Mouse (Mus musculus) neural tube, embryonic 14.5 days (tissue): ENCODE data around the gene Mup4. TPM values are rescaled to one million over a fixed set of nuclear protein-coding genes. Genes with fewer than 3 reads are reported as not detected.
A peak's percentile ranks its signal among the peaks of the same experiment; 100 is the strongest.
"Not testable (repeated sequence)": the region's sequence is repeated elsewhere in the genome, so short reads cannot be mapped to it uniquely, and the experiment has no call there.

Experiments
- ATAC-seq: fragments of 200-750 bp; cut with Nextera tagmentation; 2 replicates; pipeline ENCODE4 v1.8.0; 2017; ENCODE audit warnings: low read depth, mild to moderate bottlenecking, moderate TSS enrichment, moderate library complexity
- H3K27ac ChIP-seq: fragments of 300-500 bp; sonication (generic); 2 replicates; pipeline ENCODE4 v1.5.1; 2014; ENCODE audit warnings: low read depth, mild to moderate bottlenecking, control low read depth, low read length, moderate library complexity, mixed read lengths
- H3K27me3 ChIP-seq: fragments of 300-500 bp; sonication (generic); 2 replicates; pipeline ENCODE4 v1.6.1; 2014; ENCODE audit warnings: low read length; ENCODE audit not compliant: control insufficient read depth, insufficient read depth
- H3K36me3 ChIP-seq: fragments of 300-500 bp; sonication (generic); 2 replicates; pipeline ENCODE4 v1.6.1; 2014; ENCODE audit warnings: low read length, mixed read lengths; ENCODE audit not compliant: control insufficient read depth, insufficient read depth
- H3K4me1 ChIP-seq: fragments of 300-500 bp; sonication (generic); 2 replicates; pipeline ENCODE4 v1.6.1; 2014; ENCODE audit warnings: low read length; ENCODE audit not compliant: control insufficient read depth, insufficient read depth
- H3K4me2 ChIP-seq: fragments of 300-500 bp; sonication (generic); 2 replicates; pipeline ENCODE4 v1.6.1; 2014; ENCODE audit warnings: mild to moderate bottlenecking, low read depth, low read length, control low read depth
- H3K4me3 ChIP-seq: fragments of 300-500 bp; sonication (generic); 2 replicates; pipeline ENCODE4 v1.5.1; 2014; ENCODE audit warnings: low read depth, low read length, control low read depth, mixed read lengths
- H3K9ac ChIP-seq: fragments of 300-500 bp; sonication (generic); replicated peaks from 2 replicates; pipeline ENCODE4 v1.6.1; 2014; ENCODE audit warnings: low read depth, mild to moderate bottlenecking, control low read depth, low read length, mixed read lengths
- H3K9me3 ChIP-seq: fragments of 300-500 bp; sonication (generic); 2 replicates; pipeline ENCODE4 v1.6.1; 2016; ENCODE audit warnings: low read length; ENCODE audit not compliant: control insufficient read depth
- WGBS: fragments of 180-500 bp; shearing (Covaris S2); extraction: QIAGEN DNeasy Blood & Tissue Kit; methylation state at CpG from one replicate; pipeline ENCODE4 v1.1.7; 2014; 5-methylcytosine and 5-hydroxymethylcytosine counted together
- polyA plus RNA-seq: library from polyadenylated mRNA; unstranded; fragments of >200 nt; fragmentation: Nextera tagmentation; extraction: Ambion mirVana; gene quantifications from 2 replicates; pipeline ENCODE4 v1.2.1, GENCODE M21; 2014

The Mup4 gene
- not detected in 2 replicates for polyA plus RNA-seq

DNA sequence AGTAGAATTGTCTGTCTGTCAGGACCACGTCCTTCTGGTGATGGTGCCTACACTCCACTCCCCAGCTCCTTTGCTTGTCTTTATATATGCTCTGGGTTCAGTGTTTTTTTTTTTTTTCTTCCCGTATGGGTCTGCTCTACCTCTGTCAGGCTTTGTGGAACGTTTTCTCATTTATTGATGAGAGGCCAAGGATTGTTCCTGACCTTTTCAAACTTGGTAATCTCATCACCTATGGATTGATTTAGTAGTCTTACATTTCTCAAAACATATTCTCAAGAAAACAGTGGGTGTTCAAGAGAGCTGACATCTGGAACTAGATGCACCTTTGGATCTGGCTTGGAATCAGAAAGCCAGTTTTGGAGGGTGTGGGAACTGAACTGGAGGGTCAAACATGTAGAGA, at the start of gene Mup4:
Mup4 (minus strand) TSS at position 101 of the 400 bp plus-strand sequence.
- H3K4me3 ChIP-seq = no peak within 1 kb of the TSS
- H3K27me3 ChIP-seq = no peaks in the 10 kb centered on the region
- H3K9ac ChIP-seq = no peak within 1 kb of the TSS
- H3K9me3 ChIP-seq = no peaks in the 10 kb centered on the region
- 82% methylated on average over 3 of the region's 3 CpGs for WGBS
- H3K4me1 ChIP-seq = no peaks in the 10 kb centered on the region
- no peak within 1 kb of the TSS for H3K27ac ChIP-seq
- H3K36me3 ChIP-seq = no peaks in the 10 kb centered on the region
- no peak within 1 kb of the TSS for H3K4me2 ChIP-seq
- no peak for ATAC-seq

DNA sequence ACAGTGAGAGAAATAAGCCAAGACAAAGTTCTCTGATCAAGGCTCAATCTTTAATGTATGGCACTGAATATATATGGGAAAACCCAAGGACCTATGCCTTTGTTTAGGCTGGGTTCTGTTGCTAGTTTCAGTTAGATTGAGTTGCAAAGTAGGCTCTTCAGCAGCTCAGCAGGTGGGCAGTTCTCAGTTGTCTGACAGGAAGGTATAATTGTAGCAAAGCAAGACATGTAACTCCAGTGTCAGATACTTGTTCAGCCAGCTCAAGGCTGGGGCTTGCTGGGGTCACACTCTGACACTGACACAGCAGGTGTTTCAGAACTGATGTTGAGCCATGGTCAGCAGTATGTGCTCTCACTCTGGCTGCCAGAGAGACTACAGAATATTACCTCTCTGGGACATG, 37.4 kb upstream of the Mup4 start:
- H3K27ac ChIP-seq, H3K9me3 ChIP-seq, H3K4me1 ChIP-seq, H3K4me3 ChIP-seq, H3K27me3 ChIP-seq, H3K36me3 ChIP-seq, H3K4me2 ChIP-seq, H3K9ac ChIP-seq, ATAC-seq: not testable (repeated sequence)

DNA sequence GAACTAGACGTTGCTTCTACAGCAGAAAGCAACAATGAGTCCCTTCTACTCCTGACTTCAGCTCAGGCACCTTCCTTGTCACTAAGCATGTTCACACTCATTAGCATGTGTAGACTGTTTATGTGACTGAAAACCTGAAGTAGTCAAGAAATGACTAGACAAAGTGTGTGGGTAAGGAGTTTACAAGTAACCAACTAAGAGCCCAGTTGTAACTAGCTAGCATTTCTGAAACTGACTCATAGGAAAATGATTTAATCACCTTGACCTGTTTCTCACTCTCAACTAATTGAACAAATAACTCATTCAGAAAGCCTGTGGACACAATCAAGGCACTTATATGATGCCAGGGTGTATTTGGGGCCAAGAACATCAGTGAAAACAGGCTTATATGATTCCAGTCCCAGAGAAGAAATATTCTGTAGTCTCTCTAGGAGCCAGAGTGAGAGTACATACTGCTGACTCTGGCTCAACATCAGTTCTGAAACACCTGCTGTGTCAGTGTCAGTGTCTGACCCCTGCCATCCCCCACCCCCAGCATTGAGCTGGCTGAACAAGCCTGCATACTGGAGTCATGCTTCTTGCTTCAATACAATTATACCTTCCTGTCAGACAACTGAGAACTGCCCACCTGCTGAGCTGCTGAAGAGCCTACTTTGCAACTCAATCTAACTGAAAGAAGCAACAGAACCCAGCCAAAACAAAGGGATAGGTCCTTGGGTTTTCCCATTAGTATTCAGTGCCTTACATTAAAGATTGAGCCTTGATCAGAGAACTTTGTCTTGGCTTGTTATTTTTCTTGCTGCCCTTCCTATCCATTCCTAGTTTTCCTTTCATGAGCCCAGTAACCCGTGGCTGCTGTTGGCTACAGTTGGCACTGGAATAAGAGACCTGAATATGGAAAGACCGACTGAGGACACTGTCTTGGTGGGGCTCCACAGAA, 3.2 kb upstream of the Mup4 start, which contains the start of gene Mup6:
Mup6 (plus strand) TSS at position 890 of the 940 bp plus-strand sequence.
- no peak within 1 kb of the TSS for H3K9ac ChIP-seq
- no peaks in the 10 kb centered on the region for H3K27me3 ChIP-seq
- H3K27ac ChIP-seq = no peak within 1 kb of the TSS
- no peaks in the 10 kb centered on the region for H3K36me3 ChIP-seq
- 46% methylated on average over 3 of the region's 3 CpGs for whole genome bisulfite sequencing
- H3K9me3 ChIP-seq = no peaks in the 10 kb centered on the region
- no peaks in the 10 kb centered on the region for H3K4me1 ChIP-seq
- no peak for ATAC-seq
- no peak within 1 kb of the TSS for H3K4me2 ChIP-seq
- H3K4me3 ChIP-seq = no peak within 1 kb of the TSS

DNA sequence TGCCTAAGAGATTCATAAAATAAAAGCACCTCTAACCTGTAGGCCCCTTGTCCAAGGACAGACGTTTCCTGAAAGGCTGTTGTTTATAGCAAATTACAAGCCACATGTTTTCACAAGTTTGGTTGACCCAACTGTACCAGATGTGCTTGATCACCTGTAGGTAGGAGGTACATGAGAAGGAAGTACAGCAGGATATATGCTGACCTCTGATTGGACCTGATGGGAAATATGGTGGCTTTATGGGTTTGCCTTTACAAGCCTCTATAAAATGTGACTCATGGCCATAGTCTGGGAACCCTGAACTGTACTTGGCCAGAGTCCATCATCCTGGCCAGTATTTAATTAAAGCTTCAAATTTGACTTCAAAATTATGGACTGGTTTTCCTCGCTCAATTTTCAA, 23.0 kb downstream of the Mup4 start:
- H3K4me1 ChIP-seq = no peaks in the 10 kb centered on the region
- no peak overlapping the region for H3K4me2 ChIP-seq
- ATAC-seq = no peak
- H3K36me3 ChIP-seq = no peaks in the 10 kb centered on the region
- no peaks in the 10 kb centered on the region for H3K27me3 ChIP-seq
- no peaks in the 10 kb centered on the region for H3K9me3 ChIP-seq
- no peak overlapping the region for H3K27ac ChIP-seq
- no peak overlapping the region for H3K4me3 ChIP-seq
- 76% methylated on average over 2 of the region's 2 CpGs for WGBS
- no peak overlapping the region for H3K9ac ChIP-seq

DNA sequence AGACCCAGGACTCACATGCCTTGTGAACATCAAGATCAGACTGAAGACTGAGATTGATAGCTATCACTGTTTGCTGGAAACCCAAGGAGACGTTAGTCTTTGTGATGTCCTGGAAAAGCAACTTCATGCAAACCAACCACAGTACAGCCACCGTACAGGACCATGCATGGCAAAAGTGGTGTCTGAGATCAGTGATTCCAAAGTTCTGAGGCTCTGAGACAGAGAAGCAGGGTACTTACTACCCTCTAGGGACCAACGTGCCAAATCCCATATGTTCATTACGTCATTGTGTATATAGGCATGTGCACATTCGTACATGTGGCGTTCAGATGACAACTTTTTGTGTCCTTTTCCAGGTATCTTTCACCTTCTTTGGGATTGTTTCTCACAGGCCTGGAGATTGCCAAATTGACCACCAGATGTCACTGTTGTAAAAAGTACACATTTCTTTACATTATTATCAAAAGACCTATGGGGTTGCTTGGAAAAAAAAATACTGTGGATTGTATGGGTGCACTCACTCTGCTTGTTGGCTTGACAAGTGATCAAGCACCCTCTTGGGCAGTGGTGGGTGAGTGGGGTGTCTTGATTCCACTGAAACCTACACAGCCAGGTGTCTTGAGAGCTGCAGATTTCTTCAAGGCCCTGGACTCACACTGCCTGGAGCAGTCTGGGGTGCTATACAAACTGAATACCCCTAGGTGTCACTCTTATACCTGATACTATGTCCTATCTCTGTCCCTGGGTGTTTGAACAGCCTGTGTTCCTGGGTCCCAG, 27.8 kb downstream of the Mup4 start:
- Histone ChIP-seq H3K4me1 (no peaks in the 10 kb centered on the region), H3K4me3 (no peak overlapping the region), H3K9me3 (no peaks in the 10 kb centered on the region), H3K27ac (no peak overlapping the region), H3K36me3 (no peaks in the 10 kb centered on the region), H3K27me3 (no peaks in the 10 kb centered on the region), H3K9ac (no peak overlapping the region), H3K4me2 (no peak overlapping the region)
- 72% methylated on average over 6 of the region's 6 CpGs for WGBS
- peak; percentile 92 for ATAC-seq

DNA sequence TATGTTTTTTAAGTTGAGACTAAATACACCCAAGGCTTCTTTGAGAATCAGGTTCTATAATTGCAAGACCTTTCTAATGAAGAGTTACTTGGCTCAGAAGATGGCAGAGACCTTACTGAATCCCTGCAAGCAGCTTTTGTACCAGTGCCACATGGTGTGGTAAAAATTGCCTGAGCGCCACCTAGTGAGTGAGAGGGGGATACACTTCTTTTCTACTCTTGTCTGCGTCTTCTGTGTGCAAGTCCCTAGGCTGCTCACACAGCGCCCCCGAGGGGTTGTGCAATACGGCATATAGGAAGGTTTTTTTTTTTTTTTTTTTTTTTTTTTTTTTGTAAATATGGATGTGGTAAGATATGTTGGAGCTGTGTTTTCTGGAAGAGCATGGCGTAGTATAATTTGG, 32.2 kb downstream of the Mup4 start:
- Histone ChIP-seq H3K9me3 (no peaks in the 10 kb centered on the region), H3K27ac (no peak overlapping the region), H3K4me3 (no peak overlapping the region), H3K36me3 (no peaks in the 10 kb centered on the region), H3K27me3 (no peaks in the 10 kb centered on the region), H3K4me1 (no peaks in the 10 kb centered on the region), H3K4me2 (no peak overlapping the region), H3K9ac (no peak overlapping the region)
- WGBS = 21% methylated on average over 6 of the region's 6 CpGs
- ATAC-seq = peak; percentile 76

DNA sequence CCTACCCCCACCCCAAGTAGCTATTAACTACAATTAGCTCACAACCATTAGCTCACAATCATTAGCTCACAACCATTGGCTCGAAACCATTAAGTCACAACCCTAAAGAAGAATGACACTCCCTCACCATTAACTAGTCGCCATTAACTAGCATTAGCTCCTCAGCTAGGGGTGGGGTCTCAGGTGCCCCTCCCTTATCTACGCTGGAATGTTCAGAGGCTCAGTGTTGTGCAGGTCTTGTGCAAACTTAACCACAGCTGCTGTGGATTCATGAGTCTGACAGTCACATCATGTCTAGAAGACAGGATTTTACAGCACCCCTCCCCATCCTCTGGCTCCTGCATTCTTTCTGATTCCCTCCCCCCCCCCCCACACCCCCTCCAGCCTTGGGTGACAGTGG, 32.8 kb downstream of the Mup4 start:
- 0 out of 2 replicates have a peak, but pooled peaks have one; percentile 6 for ATAC-seq
- Histone ChIP-seq H3K27ac (no peak overlapping the region), H3K4me3 (no peak overlapping the region), H3K9me3 (no peaks in the 10 kb centered on the region), H3K27me3 (no peaks in the 10 kb centered on the region), H3K4me2 (no peak overlapping the region), H3K36me3 (no peaks in the 10 kb centered on the region), H3K9ac (no peak overlapping the region), H3K4me1 (no peaks in the 10 kb centered on the region)
- WGBS = 67% methylated on average over 3 of the region's 3 CpGs

DNA sequence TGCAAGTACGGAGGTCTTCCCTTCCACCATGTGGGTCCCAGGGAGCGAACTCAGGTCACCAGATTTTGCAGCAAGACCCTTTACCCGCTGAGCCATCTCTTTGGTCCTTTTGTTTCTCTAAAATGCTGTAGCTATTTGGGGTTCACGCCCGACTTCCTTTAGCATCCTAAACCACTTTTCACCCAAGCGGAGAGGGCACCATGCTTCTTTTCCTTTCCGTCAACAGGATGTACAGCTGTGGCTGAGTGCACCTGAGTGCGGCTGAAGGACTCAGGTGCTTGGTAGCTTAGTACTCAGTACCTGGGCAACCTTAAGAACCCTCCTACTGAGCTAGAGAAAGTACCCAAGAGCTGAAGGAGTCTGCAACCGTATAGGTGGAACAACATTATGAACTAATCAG, 35.4 kb downstream of the Mup4 start:
- no peak for ATAC-seq
- WGBS = 86% methylated on average over 9 of the region's 9 CpGs
- no peaks in the 10 kb centered on the region for H3K27me3 ChIP-seq

DNA sequence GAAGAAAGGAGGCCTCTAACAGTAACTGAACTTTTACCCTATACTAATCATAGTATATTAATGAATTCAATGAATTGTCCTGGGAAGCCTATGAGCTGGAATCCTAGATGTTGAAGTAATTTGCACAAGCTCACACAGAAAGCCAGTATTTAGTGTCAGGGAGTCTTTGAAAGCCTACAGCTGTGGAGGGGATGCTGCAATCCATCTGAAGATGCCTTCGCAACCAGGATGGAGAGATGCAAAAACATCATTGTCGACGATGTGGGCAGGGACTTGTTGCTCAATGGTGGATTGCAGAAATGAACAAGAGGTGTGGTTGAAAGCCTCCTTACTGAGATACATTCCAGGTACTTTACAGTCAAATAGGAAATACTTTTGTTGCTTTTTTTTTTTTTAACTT, 42.5 kb downstream of the Mup4 start:
- 88% methylated on average over 3 of the region's 3 CpGs for WGBS
- H3K4me2 ChIP-seq = no peak overlapping the region
- no peak overlapping the region for H3K27ac ChIP-seq
- ATAC-seq = no peak
- no peaks in the 10 kb centered on the region for H3K27me3 ChIP-seq
- no peak overlapping the region for H3K9ac ChIP-seq
- no peaks in the 10 kb centered on the region for H3K4me1 ChIP-seq
- H3K9me3 ChIP-seq = no peaks in the 10 kb centered on the region
- no peak overlapping the region for H3K4me3 ChIP-seq
- no peaks in the 10 kb centered on the region for H3K36me3 ChIP-seq

More for the DNA sequence above, 35.4 kb downstream of the Mup4 start:
- H3K4me1 ChIP-seq = no peaks in the 10 kb centered on the region
- H3K36me3 ChIP-seq = no peaks in the 10 kb centered on the region
- H3K4me3 ChIP-seq = no peak overlapping the region
- H3K4me2 ChIP-seq = no peak overlapping the region
- H3K9me3 ChIP-seq = no peaks in the 10 kb centered on the region
- H3K27ac ChIP-seq = no peak overlapping the region
- H3K9ac ChIP-seq = no peak overlapping the region
